Mouse (Mus musculus) heart, embryonic 10.5 days (tissue): ENCODE results near the gene Nit1. TPM values are rescaled to one million over a fixed set of nuclear protein-coding genes. Genes with fewer than 3 reads are reported as not detected.
"Not testable (repeated sequence)": the region's sequence is repeated elsewhere in the genome, so short reads cannot be mapped to it uniquely, and the experiment has no call there.

ENCODE experiments used
- DNase-seq: peaks from one replicate; pipeline ENCODE4 v3.0.0-alpha.2; 2017; ENCODE audit warnings: low spot score
- H3K27ac ChIP-seq: fragments of 300-500 bp; sonication (generic); 2 replicates; pipeline ENCODE4 v1.5.1; 2016; ENCODE audit warnings: mild to moderate bottlenecking
- H3K27me3 ChIP-seq: fragments of 300-500 bp; sonication (generic); 2 replicates; pipeline ENCODE4 v1.6.1; 2016; ENCODE audit warnings: mild to moderate bottlenecking; ENCODE audit not compliant: poor library complexity, insufficient read depth, severe bottlenecking
- H3K36me3 ChIP-seq: fragments of 300-500 bp; sonication (generic); 2 replicates; pipeline ENCODE4 v1.6.1; 2016; ENCODE audit warnings: mild to moderate bottlenecking, moderate library complexity
- H3K4me1 ChIP-seq: fragments of 300-500 bp; sonication (generic); 2 replicates; pipeline ENCODE4 v1.6.1; 2016; ENCODE audit warnings: mild to moderate bottlenecking
- H3K4me3 ChIP-seq: fragments of 300-500 bp; sonication (generic); 2 replicates; pipeline ENCODE4 v1.5.1; 2016; ENCODE audit warnings: mild to moderate bottlenecking, moderate library complexity
- H3K9me3 ChIP-seq: fragments of 300-500 bp; sonication (generic); 2 replicates; pipeline ENCODE4 v1.6.1; 2016; ENCODE audit warnings: mild to moderate bottlenecking, moderate library complexity
- WGBS: fragments of 180-500 bp; shearing (Covaris S2); methylation state at CpG from one replicate; pipeline ENCODE4 v1.1.7; 2016; 5-methylcytosine and 5-hydroxymethylcytosine counted together
- polyA plus RNA-seq: library from polyadenylated mRNA; unstranded; fragments of >200 nt; fragmentation: Nextera tagmentation; extraction: Ambion mirVana; gene quantifications from 2 replicates; pipeline ENCODE4 v1.2.1, GENCODE M21; 2016

Nit1 gene
- polyA plus RNA-seq, 1 experiment from 2014 or later, result 37.5 TPM

GRCm38 (mm10) chr1:171309321-171309720, 36.1 kb downstream of the Nit1 start:
- no peak overlapping the region for H3K27ac ChIP-seq
- H3K4me3 ChIP-seq, result no peak overlapping the region
- H3K27me3 ChIP-seq, result no peaks in the 10 kb centered on the region
- no peak for DNase-seq
- H3K36me3 ChIP-seq, result no peaks in the 10 kb centered on the region
- 70% methylated on average over 2 of the region's 2 CpGs for WGBS
- 0 out of 2 replicates have a peak, but pooled peaks cover 4% of the 10 kb centered on the region for H3K4me1 ChIP-seq
- H3K9me3 ChIP-seq, result no peaks in the 10 kb centered on the region

DNA sequence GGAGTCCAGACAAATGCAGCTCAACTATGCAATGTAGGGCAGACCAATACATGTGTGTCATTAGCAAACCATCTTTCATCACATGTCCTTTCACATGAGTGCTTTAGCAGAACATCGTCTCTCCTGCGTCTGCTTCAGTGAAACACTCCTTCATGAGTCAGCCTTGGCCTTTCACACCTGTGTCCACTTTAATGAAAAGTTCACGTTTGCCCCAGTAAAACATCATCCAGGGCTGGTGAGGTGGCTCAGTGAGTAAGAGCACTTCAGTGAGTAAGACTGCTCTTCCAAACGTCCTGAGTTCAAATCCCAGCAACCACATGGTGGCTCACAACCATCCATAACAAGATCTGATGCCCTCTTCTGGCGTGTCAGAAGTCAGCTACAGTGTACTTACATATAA, 39.3 kb downstream of the Nit1 start:
- H3K9me3 ChIP-seq, H3K27ac ChIP-seq, H3K36me3 ChIP-seq, H3K4me1 ChIP-seq, H3K27me3 ChIP-seq, DNase-seq, H3K4me3 ChIP-seq: not testable (repeated sequence)
- 75% methylated on average over 5 of the region's 5 CpGs for WGBS

GRCm38 (mm10) chr1:171298226-171298625, 47.2 kb downstream of the Nit1 start:
- peaks cover 7% of the 10 kb centered on the region; the same call in 1 of the 2 replicates for H3K4me1 ChIP-seq
- no peak overlapping the region for H3K27ac ChIP-seq
- 56% methylated on average over 3 of the region's 3 CpGs for WGBS
- H3K4me3 ChIP-seq, result no peak overlapping the region
- no peak for DNase-seq
- H3K36me3 ChIP-seq, result no peaks in the 10 kb centered on the region
- no peaks in the 10 kb centered on the region for H3K9me3 ChIP-seq
- H3K27me3 ChIP-seq, result peaks cover 18% of the 10 kb centered on the region

GRCm38 (mm10) chr1:171295063-171295402, 50.4 kb downstream of the Nit1 start:
- Histone ChIP-seq H3K4me3 (peak overlapping the region; percentile 76), H3K27ac (peak overlapping the region; percentile 99), H3K27me3 (peaks cover 18% of the 10 kb centered on the region), H3K36me3 (peaks cover 14% of the 10 kb centered on the region), H3K9me3 (no peaks in the 10 kb centered on the region), H3K4me1 (peaks cover 8% of the 10 kb centered on the region; the same call in 1 of the 2 replicates)
- 14% methylated on average over 3 of the region's 3 CpGs for WGBS
- no peak for DNase-seq

DNA sequence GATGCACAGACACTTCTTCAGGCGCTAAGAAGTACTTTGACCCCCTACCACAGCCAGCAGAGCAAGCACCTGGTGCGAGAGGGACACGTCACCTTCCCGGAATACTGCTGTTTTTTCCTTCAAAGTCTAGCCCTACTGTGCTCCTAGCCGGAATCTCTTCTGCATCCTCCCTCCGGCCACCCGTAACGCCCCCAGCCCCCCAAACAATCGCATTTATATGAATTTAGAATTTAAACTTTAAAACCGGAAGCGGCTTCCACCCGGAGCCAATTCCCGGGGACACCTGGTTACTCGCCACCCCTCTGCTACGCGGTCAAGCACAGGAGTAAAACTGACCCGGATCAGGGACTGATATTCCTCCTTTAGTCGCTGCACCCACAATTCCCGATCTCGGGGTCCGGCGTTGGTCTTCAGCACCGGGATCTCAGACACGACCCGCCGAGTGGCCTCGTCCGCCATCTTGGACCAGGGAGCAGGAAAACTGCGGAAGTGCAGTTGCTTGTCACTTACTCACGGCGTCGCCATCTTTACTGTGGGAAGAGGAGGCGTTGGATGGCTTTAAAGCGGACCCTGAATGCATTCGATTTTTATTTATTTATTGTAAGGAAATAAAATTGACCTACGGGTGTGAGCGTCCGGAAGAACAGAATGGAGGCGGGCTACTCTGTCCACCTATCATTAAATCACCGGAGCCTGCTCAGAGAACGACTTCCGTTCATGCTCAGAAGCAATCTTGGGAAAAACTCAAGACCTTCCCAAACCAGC, 51.0 kb downstream of the Nit1 start, which contains the start of gene Ufc1:
TSS of gene Ufc1 (minus strand) at position 727 of the 765 bp plus-strand sequence.
- peaks cover 19% of the 10 kb centered on the region for H3K36me3 ChIP-seq
- peak; percentile 92 for DNase-seq
- H3K4me1 ChIP-seq, result peaks cover 8% of the 10 kb centered on the region; the same call in 1 of the 2 replicates
- H3K9me3 ChIP-seq, result no peaks in the 10 kb centered on the region
- peak within 1 kb of the TSS; percentile 99 for H3K27ac ChIP-seq
- H3K4me3 ChIP-seq, result peak within 1 kb of the TSS; percentile 76
- 1% methylated on average over 42 of the region's 42 CpGs for WGBS
- H3K27me3 ChIP-seq, result peaks cover 18% of the 10 kb centered on the region

DNA sequence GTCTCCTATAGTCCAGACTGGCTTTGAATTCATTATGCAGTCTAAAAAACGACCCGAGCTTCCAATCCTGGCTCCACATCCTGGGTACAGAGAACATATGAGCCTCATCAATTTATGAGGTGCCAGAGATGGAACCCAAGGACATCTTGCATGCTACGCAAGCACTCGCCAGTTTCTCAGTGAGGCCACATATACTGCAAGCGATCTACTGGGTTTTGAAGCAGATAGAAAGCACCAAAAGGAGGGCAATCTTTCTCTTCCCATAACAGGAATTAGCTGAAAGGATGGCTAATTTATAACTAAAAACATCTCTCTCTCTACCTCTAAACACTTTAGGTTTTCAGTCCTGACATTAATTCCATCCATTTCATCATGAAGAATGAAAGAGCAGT, 51.5 kb downstream of the Nit1 start:
- Histone ChIP-seq H3K4me1 (peaks cover 8% of the 10 kb centered on the region; the same call in 1 of the 2 replicates), H3K27me3 (peaks cover 18% of the 10 kb centered on the region), H3K9me3 (no peaks in the 10 kb centered on the region), H3K36me3 (peaks cover 25% of the 10 kb centered on the region), H3K4me3 (peak overlapping the region; percentile 76), H3K27ac (peak overlapping the region; percentile 99)
- no peak for DNase-seq
- 47% methylated on average over 5 of the region's 5 CpGs for WGBS

DNA sequence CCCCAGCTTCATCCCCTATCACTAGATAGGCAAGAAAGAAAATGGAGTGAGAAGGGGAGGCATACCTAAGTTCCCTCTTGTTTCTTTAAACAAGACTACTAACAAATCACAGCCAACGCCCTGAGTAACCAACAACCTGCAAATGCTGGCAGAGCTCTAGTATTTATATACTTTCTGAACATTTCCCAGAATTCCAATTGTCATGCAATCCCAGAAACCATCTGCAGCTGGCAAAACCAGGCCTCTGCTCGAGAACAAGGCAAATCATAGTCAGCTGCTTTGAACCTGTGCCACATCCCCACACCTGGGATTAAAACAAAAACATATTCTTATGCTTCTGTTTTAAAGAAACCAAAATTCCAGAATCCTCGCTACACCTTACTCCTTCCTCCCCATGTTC, 52.1 kb downstream of the Nit1 start:
- Histone ChIP-seq H3K36me3 (peaks cover 31% of the 10 kb centered on the region), H3K4me1 (peaks cover 8% of the 10 kb centered on the region; the same call in 1 of the 2 replicates), H3K27me3 (peaks cover 13% of the 10 kb centered on the region), H3K9me3 (no peaks in the 10 kb centered on the region), H3K27ac (0 out of 2 replicates have a peak overlapping the region, but pooled peaks have one; percentile 99), H3K4me3 (peak overlapping the region; percentile 76)
- no peak for DNase-seq
- 86% methylated on average over 3 of the region's 3 CpGs for WGBS

GRCm38 (mm10) chr1:171288328-171288727, 57.1 kb downstream of the Nit1 start:
- WGBS, result 69% methylated on average over 4 of the region's 4 CpGs

More at GRCm38 (mm10) chr1:171288328-171288727, 57.1 kb downstream of the Nit1 start:
- Histone ChIP-seq H3K4me1 (peaks cover 27% of the 10 kb centered on the region), H3K27me3 (no peaks in the 10 kb centered on the region), H3K9me3 (no peaks in the 10 kb centered on the region), H3K36me3 (peaks cover 65% of the 10 kb centered on the region), H3K27ac (peak overlapping the region; percentile 97), H3K4me3 (peak overlapping the region; percentile 86)
- DNase-seq, result no peak

Other genes starting within 250 kb of the Nit1 start
- 1.6 and 3.7 TPM in 2 replicates for gene Cfap126, start 231.7 kb downstream of the Nit1 start, polyA plus RNA-seq
- 361 and 463 TPM in 2 replicates for gene Sdhc, start 195.0 kb downstream of the Nit1 start, polyA plus RNA-seq
- 0.06 and 0.14 TPM in 2 replicates for gene Mpz, start 194.9 kb downstream of the Nit1 start, polyA plus RNA-seq
- gene Pcp4l1, start 149.4 kb downstream of the Nit1 start, polyA plus RNA-seq, result 18.0 and 24.4 TPM in 2 replicates
- gene Nr1i3, start 131.7 kb downstream of the Nit1 start, polyA plus RNA-seq, result 0.14 and 0.28 TPM in 2 replicates
- gene Tomm40l, start 123.1 kb downstream of the Nit1 start, polyA plus RNA-seq, result 41.8 and 53.7 TPM in 2 replicates
- 16.2 and 315 TPM in 2 replicates for gene Apoa2, start 120.6 kb downstream of the Nit1 start, polyA plus RNA-seq
- gene Fcer1g, start 111.3 kb downstream of the Nit1 start, polyA plus RNA-seq, result 4.9 and 12.1 TPM in 2 replicates
- 2.6 and 2.8 TPM in 2 replicates for gene Adamts4, start 95.2 kb downstream of the Nit1 start, polyA plus RNA-seq
- 390 and 470 TPM in 2 replicates for gene Ndufs2, start 94.3 kb downstream of the Nit1 start, polyA plus RNA-seq
- 53.3 and 62.4 TPM in 2 replicates for gene B4galt3, start 75.3 kb downstream of the Nit1 start, polyA plus RNA-seq
- gene Ppox, start 64.5 kb downstream of the Nit1 start, polyA plus RNA-seq, result 57.1 and 59.8 TPM in 2 replicates
- 58.5 and 74.8 TPM in 2 replicates for gene Usp21, start 57.7 kb downstream of the Nit1 start, polyA plus RNA-seq
- 86.8 and 92.0 TPM in 2 replicates for gene Ufc1, start 50.6 kb downstream of the Nit1 start, polyA plus RNA-seq
- gene Dedd, start 16.5 kb downstream of the Nit1 start, polyA plus RNA-seq, result 40.8 and 43.8 TPM in 2 replicates
- gene Pfdn2, start within 50 bp of the Nit1 start, polyA plus RNA-seq, result 109 and 150 TPM in 2 replicates
- gene Klhdc9, start 15.2 kb upstream of the Nit1 start, polyA plus RNA-seq, result 0.87 and 1.3 TPM in 2 replicates
- gene Nectin4, start 24.5 kb upstream of the Nit1 start, polyA plus RNA-seq, result 0.38 and 1.3 TPM in 2 replicates
- 0.41 and 0.95 TPM in 2 replicates for gene Arhgap30, start 43.3 kb upstream of the Nit1 start, polyA plus RNA-seq
- 65.2 and 70.9 TPM in 2 replicates for gene Usf1, start 65.7 kb upstream of the Nit1 start, polyA plus RNA-seq
- gene Tstd1, start 73.2 kb upstream of the Nit1 start, polyA plus RNA-seq, result 2.6 and 4.0 TPM in 2 replicates
- 76.9 and 78.6 TPM in 2 replicates for gene F11r, start 91.9 kb upstream of the Nit1 start, polyA plus RNA-seq
- gene Alyref2, start 157.8 kb upstream of the Nit1 start, polyA plus RNA-seq, result 10.7 and 10.8 TPM in 2 replicates
- not detected in 2 replicates for gene Itln1, start 189.6 kb upstream of the Nit1 start, polyA plus RNA-seq
- 0.13 TPM in 1 of 2 replicates, not detected in the other for gene Cd244a, start 213.5 kb upstream of the Nit1 start, polyA plus RNA-seq